Mouse (Mus musculus) gastrocnemius, adult 18-20 months (tissue): ENCODE data around the gene Plod3. TPM values are rescaled to one million over a fixed set of nuclear protein-coding genes. Genes with fewer than 3 reads are reported as not detected.
"Not testable (repeated sequence)": the region's sequence is repeated elsewhere in the genome, so short reads cannot be mapped to it uniquely, and the experiment has no call there.

Experiments
- DNase-seq: peaks from one replicate; pipeline ENCODE4 v3.0.0; 2021; ENCODE audit warnings: low spot score
- long read RNA-seq, 2 experiments: library from polyadenylated mRNA; stranded (forward); transcript quantifications; one replicate each; pipeline ENCODE4 v2.0.0; 2021
- total RNA-seq, 2 experiments: library from RNA; stranded (reverse); gene quantifications; 2 replicates each; pipeline ENCODE4 v1.2.3; 2021

Gene Plod3
- total RNA-seq = 10 to 100 TPM; 16.8 to 19.7 TPM
- long read RNA-seq, experiment 1, transcript Plod3-201 (19 exons, 3,280 nt) = major isoform, 22 of 28 reads
- long read RNA-seq, experiment 1, partial matches to known transcripts = 1 of 28 reads
- long read RNA-seq, experiment 1, other reads (novel, unspliced or antisense) = 5 of 28 reads
- long read RNA-seq, experiment 2, transcript Plod3-201 (19 exons, 3,280 nt) = major isoform, 14 of 24 reads
- long read RNA-seq, experiment 2, partial matches to known transcripts = 5 of 24 reads
- long read RNA-seq, experiment 2, other reads (novel, unspliced or antisense) = 5 of 24 reads

- peak; percentile 97 for DNase-seq
Observed at GRCm38 (mm10) chr5:136986695-136987137, at the start of gene Plod3. Plod3 (plus strand) TSS chr5:136987019.

DNA sequence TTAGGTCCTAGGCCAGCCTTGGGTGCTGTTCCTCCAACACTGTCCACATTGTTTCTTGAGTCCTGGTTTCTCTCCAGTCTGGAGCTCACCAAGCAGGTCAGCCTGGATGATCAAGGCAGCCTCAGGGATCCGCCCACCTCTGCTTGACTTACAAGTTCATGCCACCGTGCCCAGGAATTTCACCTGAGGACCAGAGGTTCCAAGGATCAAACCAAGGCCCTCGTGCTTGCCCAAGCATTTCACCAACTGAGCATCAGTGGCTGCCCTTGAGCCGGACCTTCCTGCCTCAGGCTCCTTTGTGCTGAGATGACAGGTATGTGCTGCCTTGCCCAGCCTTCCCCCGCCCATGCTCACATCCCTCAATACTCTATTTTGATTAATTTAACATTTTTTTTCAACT lies 49.2 kb upstream of the Plod3 start:
- DNase-seq = no peak

DNA sequence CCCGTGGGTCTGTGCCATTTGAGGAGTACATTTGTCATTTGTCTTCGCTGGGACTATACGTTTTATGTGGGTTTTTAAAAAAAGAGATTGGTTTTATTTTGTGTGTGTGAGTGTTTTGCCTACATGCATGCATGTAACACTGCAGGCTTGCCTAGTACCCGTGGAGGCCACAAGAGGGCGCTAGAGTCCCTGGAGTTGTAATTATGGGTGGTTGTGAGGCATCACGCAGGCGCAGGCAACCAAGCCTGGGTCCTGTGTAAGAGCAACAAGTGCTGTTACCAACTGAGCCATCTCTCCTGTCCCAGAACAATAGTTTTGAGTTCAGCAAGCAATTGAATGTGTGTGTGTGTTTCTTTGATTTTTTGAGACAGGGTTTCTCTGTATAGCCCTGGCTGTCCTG lies 47.5 kb upstream of the Plod3 start:
- no peak for DNase-seq

DNA sequence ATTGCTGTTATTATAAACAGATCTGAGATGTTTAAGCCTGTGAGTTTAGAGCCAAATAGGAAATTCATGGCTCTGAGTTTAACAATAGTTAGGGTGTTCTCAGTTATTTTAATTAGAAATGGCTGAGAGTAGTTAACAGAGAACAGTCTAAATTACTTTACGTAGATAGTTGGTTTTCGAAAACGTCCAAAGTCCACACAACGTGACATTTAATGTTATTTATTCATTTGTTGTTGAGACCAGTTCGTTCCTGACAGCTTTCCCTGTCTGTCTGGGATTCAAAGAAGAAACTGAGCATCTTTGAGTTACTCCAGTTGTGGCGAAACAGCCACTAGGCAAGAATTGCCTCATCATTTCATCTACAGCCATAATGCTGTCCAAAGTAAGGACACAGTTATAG lies 46.8 kb upstream of the Plod3 start:
- DNase-seq = not testable (repeated sequence)

GRCm38 (mm10) chr5:136940845-136941560 lies 45.8 kb upstream of the Plod3 start:
- DNase-seq = no peak

- no peak for DNase-seq
Observed at GRCm38 (mm10) chr5:136942781-136943180, 44.0 kb upstream of the Plod3 start.

DNA sequence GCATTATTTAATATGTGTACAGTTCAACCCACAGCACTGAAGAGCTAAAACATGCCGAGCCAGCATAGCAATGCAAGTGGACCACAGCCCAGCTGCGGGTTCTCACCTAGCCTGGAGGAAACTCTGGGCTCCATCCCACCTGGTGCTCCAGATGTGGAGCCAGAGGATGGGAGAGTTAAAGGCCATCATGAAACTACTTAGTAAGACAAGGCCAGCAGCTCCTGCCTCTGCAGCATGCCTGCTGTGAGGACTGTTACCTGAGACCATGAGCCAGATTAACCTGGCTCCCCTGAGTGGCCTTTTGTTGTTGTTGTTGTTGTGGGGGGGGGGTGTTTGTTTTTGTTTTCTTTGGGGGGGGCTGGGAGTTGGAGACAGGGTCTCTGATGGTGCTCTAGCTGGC lies 43.4 kb upstream of the Plod3 start:
- DNase-seq = no peak

DNA sequence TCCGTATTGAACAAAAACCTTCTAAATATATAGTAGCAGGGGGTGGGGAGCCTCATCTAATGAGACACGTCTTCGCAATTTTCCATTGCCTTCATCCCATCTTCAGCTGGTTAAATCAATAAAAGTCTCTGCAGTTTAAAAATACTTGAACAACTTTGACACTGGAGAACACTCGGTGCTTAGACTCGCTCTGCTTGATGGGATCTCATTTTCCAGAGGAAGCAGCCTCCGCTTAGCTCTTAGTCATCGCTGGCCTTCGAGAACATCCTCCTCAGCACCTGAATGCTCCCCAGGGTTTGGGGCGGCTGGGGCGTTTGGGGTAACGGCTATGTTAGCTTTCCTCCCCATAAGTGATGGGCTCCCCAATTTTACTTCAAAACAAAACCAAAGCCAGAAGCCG lies 41.7 kb upstream of the Plod3 start:
- DNase-seq = no peak

- DNase-seq = no peak
Observed at GRCm38 (mm10) chr5:136947874-136948273, 38.9 kb upstream of the Plod3 start.

- DNase-seq = not testable (repeated sequence)
Observed at GRCm38 (mm10) chr5:136949551-136950336, 37.1 kb upstream of the Plod3 start.

DNA sequence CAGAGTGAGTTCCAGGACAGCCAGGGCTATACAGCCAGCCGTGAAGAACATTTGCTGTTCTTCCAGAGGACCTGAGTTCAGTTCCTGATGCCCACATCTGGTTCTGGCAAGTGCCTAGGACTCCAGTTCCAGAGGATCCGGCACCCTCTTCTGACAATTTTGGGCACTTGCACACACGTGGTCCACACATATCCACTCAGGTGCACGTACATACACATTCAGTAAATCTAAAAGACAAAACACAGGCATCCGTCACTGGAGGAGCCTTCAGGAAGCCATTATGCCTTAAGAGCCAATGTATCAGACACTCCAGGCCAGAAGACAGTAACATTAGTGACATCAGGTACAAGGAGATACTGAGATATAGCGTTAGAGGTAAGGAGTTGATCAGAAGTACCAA lies 36.3 kb upstream of the Plod3 start:
- no peak for DNase-seq

GRCm38 (mm10) chr5:136952153-136952552 lies 34.7 kb upstream of the Plod3 start:
- DNase-seq = no peak

DNA sequence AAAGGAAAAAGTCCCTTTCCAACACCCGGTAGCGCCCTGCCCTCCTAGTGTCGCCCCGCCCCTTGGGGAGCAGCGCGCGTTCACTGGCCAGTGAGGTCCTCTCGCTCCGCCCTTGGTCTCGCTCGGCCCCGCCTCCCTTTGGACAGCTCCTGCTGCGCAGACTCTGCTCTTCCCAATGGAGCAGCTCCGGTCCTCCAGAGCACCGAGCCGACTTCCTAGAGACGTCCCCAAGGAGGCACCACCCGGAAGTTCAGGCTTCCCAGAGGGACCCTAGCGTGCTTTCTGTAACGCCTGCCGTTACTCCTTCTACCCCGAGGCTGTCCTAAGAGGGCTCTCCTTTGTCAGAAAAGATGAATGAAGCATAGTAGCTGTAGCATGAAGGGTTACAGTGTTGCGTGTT lies 33.8 kb upstream of the Plod3 start, which contains the start of gene Fis1:
Fis1 (plus strand) TSS at position 261 of the 400 bp plus-strand sequence.
- peak; percentile 97 for DNase-seq

DNA sequence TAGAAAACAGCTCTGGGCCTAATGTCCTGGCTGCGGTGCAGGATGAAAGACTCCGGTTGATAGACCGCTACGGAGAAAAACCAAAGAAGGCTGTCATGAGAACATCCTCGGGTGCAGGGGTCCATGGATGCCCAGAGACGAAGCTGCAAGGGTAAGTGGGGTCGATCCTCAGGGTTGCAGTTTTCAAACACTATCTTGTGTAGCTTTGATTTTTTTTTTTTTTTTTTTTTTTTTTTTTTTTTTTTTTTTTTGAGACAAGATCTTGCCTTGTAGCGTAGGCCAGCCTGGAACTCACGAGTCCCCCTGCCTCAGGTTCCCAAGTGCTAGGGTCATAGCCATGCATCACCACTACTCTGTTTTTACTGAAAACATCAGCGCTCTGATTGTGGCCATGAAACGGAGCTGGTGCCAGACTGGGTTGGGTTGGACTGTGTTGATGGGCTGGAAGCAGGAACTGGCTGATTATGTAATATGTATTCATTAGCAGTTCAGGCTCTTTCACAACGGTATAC lies 33.3 kb upstream of the Plod3 start:
- no peak for DNase-seq

DNA sequence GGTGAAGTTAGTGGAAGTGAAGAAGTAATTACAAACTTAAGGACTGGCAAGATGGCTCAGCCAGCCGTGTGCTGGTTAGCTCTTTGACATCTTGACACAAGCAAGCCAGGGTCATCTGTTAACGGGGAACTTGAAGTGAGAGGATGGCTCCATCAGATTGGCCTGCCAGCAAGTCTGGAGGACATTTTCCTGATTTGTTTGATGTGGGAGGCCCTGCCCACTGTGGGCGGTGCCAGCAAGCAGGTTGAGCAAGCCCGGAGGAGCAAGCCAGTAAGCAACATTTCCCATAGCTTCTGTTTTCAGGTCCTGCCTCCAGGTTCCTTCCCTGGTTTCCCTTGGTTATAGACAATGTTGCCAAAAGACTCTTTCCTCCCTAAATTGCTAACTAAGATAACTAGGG lies 31.2 kb upstream of the Plod3 start:
- DNase-seq = no peak

DNA sequence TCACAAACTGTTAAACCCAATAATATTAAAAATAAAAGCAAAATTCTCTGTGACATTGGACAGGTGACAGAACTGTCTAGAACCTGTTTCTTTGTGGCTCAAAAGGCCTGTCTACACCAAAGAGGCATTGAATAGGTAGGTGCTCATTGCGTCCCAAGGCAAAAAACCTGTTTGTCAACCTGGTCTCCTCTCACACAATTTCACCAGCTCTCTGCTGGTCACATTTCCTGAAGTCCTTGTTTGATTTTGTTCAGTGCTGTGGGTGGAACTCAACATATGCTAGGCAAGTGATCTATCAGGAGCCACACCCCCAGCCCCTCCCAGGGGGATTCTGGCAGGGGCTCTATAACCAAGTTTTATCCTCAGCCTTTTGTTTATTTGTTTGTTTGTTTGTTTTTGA lies 29.6 kb upstream of the Plod3 start:
- DNase-seq = no peak

GRCm38 (mm10) chr5:136958991-136959605 lies 27.7 kb upstream of the Plod3 start:
- DNase-seq = no peak

- peak; percentile 38 for DNase-seq
Observed at GRCm38 (mm10) chr5:136960053-136960452, 26.8 kb upstream of the Plod3 start.

DNA sequence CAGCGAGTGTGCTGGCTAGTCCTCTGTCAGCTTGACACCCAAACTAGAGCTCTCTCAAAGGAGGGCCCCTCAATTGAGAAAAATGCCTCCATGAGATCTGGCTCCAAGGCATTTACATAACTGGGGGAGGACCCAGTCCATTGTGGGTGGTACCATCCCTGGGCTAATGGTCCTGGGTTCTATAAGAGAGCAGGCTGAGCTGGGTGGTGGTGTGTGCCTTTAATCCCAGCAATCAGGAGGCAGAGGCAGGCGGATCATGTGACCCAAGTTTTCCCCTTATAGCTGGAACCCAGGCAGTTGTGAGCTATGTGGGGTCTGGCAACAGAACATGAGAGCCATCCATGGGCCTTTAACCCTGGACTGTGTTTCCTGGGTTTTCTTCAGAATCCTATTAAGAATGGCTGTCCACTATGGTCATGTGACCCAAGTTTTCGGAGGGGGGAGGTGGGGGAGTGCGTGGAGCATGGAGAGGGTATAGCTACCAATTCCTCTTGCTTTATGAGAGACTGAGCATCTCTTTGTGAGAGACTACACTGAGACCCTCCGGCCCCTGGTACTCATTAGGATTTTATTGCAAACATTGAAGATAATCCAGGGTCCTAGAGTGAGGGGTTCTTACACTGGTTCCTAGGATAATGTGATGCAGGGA lies 25.4 kb upstream of the Plod3 start:
- no peak for DNase-seq

DNA sequence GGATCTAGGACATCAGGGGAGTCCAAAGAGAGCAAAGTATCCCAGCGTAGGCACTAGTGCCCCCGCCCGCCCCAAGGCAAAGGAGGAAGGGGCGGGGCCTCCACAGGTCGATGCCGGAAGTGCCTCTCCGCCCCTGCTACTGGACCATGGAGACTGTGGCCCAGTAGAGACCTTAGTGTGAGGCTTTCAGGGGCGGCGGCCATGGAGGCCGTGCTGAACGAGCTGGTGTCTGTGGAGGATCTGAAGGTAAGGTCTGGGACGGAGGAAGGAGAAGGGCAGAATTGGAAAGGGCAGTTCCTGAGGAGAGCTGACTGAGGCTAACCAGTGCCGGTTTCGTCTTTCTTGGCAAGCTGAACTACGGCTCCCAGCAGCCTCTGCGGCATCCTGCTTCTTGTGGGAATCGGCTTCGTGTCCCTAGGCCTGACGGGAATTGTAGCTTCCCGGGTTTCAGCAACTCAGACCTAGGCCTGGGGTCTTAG lies 24.8 kb upstream of the Plod3 start:
- DNase-seq = peak; percentile 90

DNA sequence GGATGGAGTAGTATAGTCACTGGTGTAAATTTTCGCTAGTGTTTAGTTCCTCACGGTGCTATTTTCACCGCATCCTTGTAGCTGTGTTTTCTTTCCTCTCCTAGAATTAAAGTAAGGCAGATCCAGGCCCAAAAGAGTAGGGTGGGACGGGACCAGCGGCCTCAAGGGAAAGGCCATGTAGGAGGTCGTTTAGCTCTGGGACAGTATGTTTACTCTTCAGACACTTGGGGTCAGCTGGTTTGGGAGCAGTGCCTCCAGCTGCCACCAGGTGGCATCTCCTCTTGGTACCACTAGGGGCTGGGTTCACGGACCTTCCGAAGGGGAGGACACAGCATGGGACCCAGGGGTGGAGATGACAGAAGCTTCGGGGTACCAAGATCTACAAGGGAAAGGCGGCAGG lies 24.3 kb upstream of the Plod3 start:
- peak; percentile 86 for DNase-seq
